Mouse (Mus musculus) stomach, postnatal 0 days (tissue): ENCODE results near the gene Siae.

Experiments used
- CTCF ChIP-seq: IDR thresholded peaks from 2 replicates; pipeline ENCODE4 v1.5.1; 2016; ENCODE audit warnings: antibody characterized with exemption, low read depth, mild to moderate bottlenecking, moderate library complexity
- EP300 ChIP-seq: optimal IDR thresholded peaks from 2 replicates; pipeline ENCODE3; 2016; ENCODE audit warnings: antibody characterized with exemption

DNA sequence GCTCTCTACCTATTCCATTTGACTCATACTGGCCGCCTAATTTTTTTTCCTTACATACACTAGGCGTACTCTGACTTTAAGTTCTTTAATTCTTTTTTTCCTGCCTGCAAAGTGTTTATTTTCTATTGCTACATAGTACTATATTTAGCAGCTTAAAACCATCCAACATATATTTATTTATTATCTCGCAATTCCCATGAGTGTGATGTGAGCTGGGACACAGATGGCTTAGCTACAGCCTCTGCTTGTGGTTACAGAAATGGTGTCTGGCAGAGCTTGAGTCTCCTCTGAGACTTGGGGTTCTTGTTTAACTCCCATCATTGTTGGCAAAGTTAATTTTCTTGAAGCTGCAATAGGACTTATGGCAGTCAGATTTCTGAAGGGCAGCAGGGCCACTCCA lies 83.2 kb downstream of the Siae start:
- TF ChIP-seq CTCF (no peak), EP300 (no peak)
